Mouse (Mus musculus) cortical plate, adult 2 months (tissue): Measurements from ENCODE around the gene Tbl2.

Experiments used
- CTCF ChIP-seq: fragments of 200-500 bp; IDR thresholded peaks from 2 replicates; pipeline ENCODE4 v1.5.1; 2011; ENCODE audit warnings: mild to moderate bottlenecking, control low read depth, low read length; ENCODE audit not compliant: insufficient read depth; ENCODE audit errors: extremely low read depth
- POLR2A ChIP-seq: fragments of 200-500 bp; IDR thresholded peaks from 2 replicates; pipeline ENCODE4 v1.6.1; 2011; ENCODE audit warnings: mild to moderate bottlenecking, low read length, control low read depth; ENCODE audit not compliant: insufficient read depth; ENCODE audit errors: extremely low read depth

GRCm38 (mm10) chr5:135161650-135162049 is 12.2 kb downstream of the Tbl2 start:
- TF ChIP-seq CTCF (no peak), POLR2A (no peak)
